Mouse (Mus musculus) macrophage (primary cell): ENCODE data around the gene Slc4a8. TPM values are rescaled to one million over a fixed set of nuclear protein-coding genes. Genes with fewer than 3 reads are reported as not detected.
A peak's percentile ranks its signal among the peaks of the same experiment; 100 is the strongest.

ENCODE experiments used
- H3K27ac ChIP-seq: fragments of 350-480 bp; formaldehyde crosslinking; 2 replicates; pipeline ENCODE4 v1.9.0; 2021
- H3K36me3 ChIP-seq: fragments of 350-480 bp; formaldehyde crosslinking; 2 replicates; pipeline ENCODE4 v1.9.0; 2021; ENCODE audit errors: inconsistent target
- H3K4me3 ChIP-seq: fragments of 350-480 bp; formaldehyde crosslinking; 2 replicates; pipeline ENCODE4 v1.9.0; 2021; ENCODE audit errors: inconsistent target
- H3K79me2 ChIP-seq: fragments of 350-480 bp; formaldehyde crosslinking; 2 replicates; pipeline ENCODE4 v1.9.0; 2021; ENCODE audit errors: inconsistent target
- WGBS: methylation state at CpG from one replicate; pipeline ENCODE4 v1.1.7; 2026; ENCODE audit warnings: inconsistent platforms; ENCODE audit not compliant: missing documents; 5-methylcytosine and 5-hydroxymethylcytosine counted together
- polyA plus RNA-seq: library from polyadenylated mRNA; stranded (reverse); fragments of 250-400 nt; gene quantifications from 3 replicates; pipeline ENCODE4 v1.2.4, GENCODE M21; 2018; ENCODE audit warnings: inconsistent platforms

Gene Slc4a8
- polyA plus RNA-seq, 1 experiment from 2014 or later = 0.11 TPM

- Histone ChIP-seq H3K4me3 (peak within 1 kb of the TSS; percentile 94), H3K36me3 (peaks cover 17% of the 10 kb centered on the region; the same call in 1 of the 2 replicates), H3K79me2 (peaks cover 39% of the 10 kb centered on the region), H3K27ac (peak within 1 kb of the TSS; percentile 93)
- whole genome bisulfite sequencing = 28% methylated on average over 32 of the region's 57 CpGs
These were observed 32.1 kb upstream of the Slc4a8 start, which contains the start of gene Galnt6 for GRCm38 (mm10) chr15:100729281-100729985. Gene Galnt6, minus strand, starts transcription at chr15:100729376.

GRCm38 (mm10) chr15:100731081-100731480 is 30.5 kb upstream of the Slc4a8 start:
- WGBS = 94% methylated on average over 9 of the region's 9 CpGs
- Histone ChIP-seq H3K79me2 (peaks cover 29% of the 10 kb centered on the region), H3K27ac (no peak overlapping the region), H3K4me3 (no peak overlapping the region), H3K36me3 (peaks cover 7% of the 10 kb centered on the region; the same call in 1 of the 2 replicates)

- 2% methylated on average over 5 of the region's 5 CpGs for WGBS
- peak overlapping the region; percentile 39 for H3K27ac ChIP-seq
These were observed 29.0 kb upstream of the Slc4a8 start for GRCm38 (mm10) chr15:100732580-100732979.

GRCm38 (mm10) chr15:100735095-100735952 is 26.2 kb upstream of the Slc4a8 start:
- H3K27ac ChIP-seq = no peak overlapping the region
- H3K4me3 ChIP-seq = no peak overlapping the region
- H3K79me2 ChIP-seq = no peaks in the 10 kb centered on the region
- 68% methylated on average over 11 of the region's 15 CpGs for WGBS
- H3K36me3 ChIP-seq = no peaks in the 10 kb centered on the region

More at GRCm38 (mm10) chr15:100732580-100732979, 29.0 kb upstream of the Slc4a8 start:
- H3K79me2 ChIP-seq = peaks cover 14% of the 10 kb centered on the region
- no peak overlapping the region for H3K4me3 ChIP-seq
- H3K36me3 ChIP-seq = no peaks in the 10 kb centered on the region

- WGBS = 41% methylated on average over 9 of the region's 9 CpGs
- no peak overlapping the region for H3K27ac ChIP-seq
- no peak overlapping the region for H3K4me3 ChIP-seq
- H3K36me3 ChIP-seq = no peaks in the 10 kb centered on the region
- no peaks in the 10 kb centered on the region for H3K79me2 ChIP-seq
These were observed 25.6 kb upstream of the Slc4a8 start for GRCm38 (mm10) chr15:100735953-100736300.

GRCm38 (mm10) chr15:100737667-100738066 is 23.9 kb upstream of the Slc4a8 start:
- Histone ChIP-seq H3K4me3 (no peak overlapping the region), H3K27ac (0 out of 2 replicates have a peak overlapping the region, but pooled peaks have one; percentile 15), H3K79me2 (no peaks in the 10 kb centered on the region), H3K36me3 (no peaks in the 10 kb centered on the region)
- 37% methylated on average over 3 of the region's 3 CpGs for WGBS

- Histone ChIP-seq H3K36me3 (no peaks in the 10 kb centered on the region), H3K27ac (no peak overlapping the region), H3K4me3 (no peak overlapping the region), H3K79me2 (no peaks in the 10 kb centered on the region)
- 34% methylated on average over 7 of the region's 7 CpGs for WGBS
These were observed 23.2 kb upstream of the Slc4a8 start for GRCm38 (mm10) chr15:100738351-100738781.

GRCm38 (mm10) chr15:100739442-100739841 is 22.1 kb upstream of the Slc4a8 start:
- Histone ChIP-seq H3K4me3 (no peak overlapping the region), H3K36me3 (no peaks in the 10 kb centered on the region), H3K79me2 (no peaks in the 10 kb centered on the region), H3K27ac (no peak overlapping the region)
- 94% methylated on average over 6 of the region's 6 CpGs for WGBS

- WGBS = 90% methylated on average over 6 of the region's 6 CpGs
- Histone ChIP-seq H3K36me3 (no peaks in the 10 kb centered on the region), H3K79me2 (no peaks in the 10 kb centered on the region), H3K4me3 (no peak overlapping the region), H3K27ac (no peak overlapping the region)
These were observed 18.3 kb upstream of the Slc4a8 start for GRCm38 (mm10) chr15:100743238-100743637.

- no peak overlapping the region for H3K4me3 ChIP-seq
- no peak overlapping the region for H3K27ac ChIP-seq
- 79% methylated on average over 6 of the region's 6 CpGs for WGBS
- H3K36me3 ChIP-seq = no peaks in the 10 kb centered on the region
- H3K79me2 ChIP-seq = no peaks in the 10 kb centered on the region
These were observed 14.9 kb upstream of the Slc4a8 start for GRCm38 (mm10) chr15:100746478-100747120.

GRCm38 (mm10) chr15:100747121-100747963 is 14.2 kb upstream of the Slc4a8 start:
- 25% methylated on average over 12 of the region's 27 CpGs for WGBS

GRCm38 (mm10) chr15:100748584-100748983 is 13.0 kb upstream of the Slc4a8 start:
- no peak overlapping the region for H3K27ac ChIP-seq
- 95% methylated on average over 3 of the region's 3 CpGs for WGBS

More at GRCm38 (mm10) chr15:100747121-100747963, 14.2 kb upstream of the Slc4a8 start:
- Histone ChIP-seq H3K36me3 (no peaks in the 10 kb centered on the region), H3K4me3 (no peak overlapping the region), H3K79me2 (no peaks in the 10 kb centered on the region), H3K27ac (no peak overlapping the region)

GRCm38 (mm10) chr15:100749751-100750538 is 11.6 kb upstream of the Slc4a8 start:
- Histone ChIP-seq H3K79me2 (no peaks in the 10 kb centered on the region), H3K27ac (peak overlapping the region; percentile 38), H3K36me3 (no peaks in the 10 kb centered on the region), H3K4me3 (no peak overlapping the region)
- 24% methylated on average over 9 of the region's 10 CpGs for WGBS

More at GRCm38 (mm10) chr15:100748584-100748983, 13.0 kb upstream of the Slc4a8 start:
- Histone ChIP-seq H3K36me3 (no peaks in the 10 kb centered on the region), H3K79me2 (no peaks in the 10 kb centered on the region), H3K4me3 (no peak overlapping the region)
